Mouse (Mus musculus): ENCODE measurements around the gene Ccdc28a. TPM values are rescaled to one million over a fixed set of nuclear protein-coding genes. Genes with fewer than 3 reads are reported as not detected.

The Ccdc28a gene
- total RNA-seq, 2 experiments from 2014 or later = 6.8 to 8.8 TPM

DNA sequence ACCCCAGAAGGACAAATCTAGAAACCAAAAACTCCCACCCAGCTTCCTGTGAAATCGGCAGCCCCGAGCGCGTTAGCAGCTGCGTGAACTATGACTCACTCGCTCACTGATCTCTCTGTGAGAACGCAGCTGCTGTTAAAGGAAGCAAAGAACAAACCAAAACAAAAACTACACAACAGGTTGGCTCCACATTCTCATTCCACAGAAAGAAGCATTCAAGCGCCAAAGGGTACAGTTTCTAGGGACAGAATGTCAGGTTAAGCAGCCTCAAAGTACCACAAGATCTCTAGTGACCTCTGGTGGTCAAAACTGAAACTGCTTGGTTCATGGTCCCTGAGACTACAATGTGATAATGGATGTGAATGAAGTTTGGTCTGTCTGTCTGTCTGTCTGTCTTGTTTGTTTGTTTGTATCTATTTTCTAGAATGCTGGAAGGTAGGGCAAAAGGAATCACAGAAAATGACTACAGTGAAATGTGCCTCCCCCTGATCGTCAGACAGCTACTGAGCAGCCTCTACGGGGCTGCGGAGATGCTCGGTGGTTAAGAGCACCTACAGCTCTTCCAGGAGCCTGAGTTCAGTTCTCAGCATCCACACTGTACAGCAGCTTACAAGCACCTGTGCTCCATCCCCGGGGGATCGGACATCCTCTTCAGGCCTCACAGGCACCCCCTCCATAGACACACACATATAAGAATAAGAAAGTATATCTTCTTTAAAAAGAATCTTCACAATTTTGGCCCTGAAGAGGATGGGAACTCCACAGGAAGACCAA lies 37.4 kb downstream of the Ccdc28a start:
- intact Hi-C loops (cut with DNase I) = loop anchor here (2.0 to 10.0 kb wide), 4 partner anchors 90 to 465 kb away; partner anchors contain the start of gene Reps1
- DNase-seq = peak in 1 of 2 experiments; percentile 46

DNA sequence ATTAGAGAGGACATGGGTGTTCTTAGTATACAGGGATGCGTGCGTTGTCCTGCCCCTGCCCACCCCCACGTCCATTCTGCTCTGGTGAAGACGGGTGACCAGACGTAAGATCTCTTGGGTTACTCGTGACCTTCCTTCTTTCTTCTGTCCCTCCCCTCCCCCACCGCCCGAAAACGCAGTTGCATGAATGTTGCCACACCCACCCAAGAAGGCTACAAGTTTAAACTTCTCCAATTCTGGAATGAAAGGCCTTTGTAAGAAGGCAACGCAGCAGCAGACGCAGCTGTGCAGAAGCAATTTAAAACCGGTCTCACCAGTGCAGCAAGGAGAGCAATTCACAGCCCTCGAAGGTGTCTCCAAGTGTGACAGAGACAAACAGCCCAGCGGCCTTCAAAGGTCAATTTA lies 40.1 kb downstream of the Ccdc28a start:
- no peak for DNase-seq
- intact Hi-C loops (cut with DNase I) = loop anchor here (5.0 to 10.0 kb wide), 3 partner anchors 87 to 462 kb away; no protein-coding TSS in a partner anchor

DNA sequence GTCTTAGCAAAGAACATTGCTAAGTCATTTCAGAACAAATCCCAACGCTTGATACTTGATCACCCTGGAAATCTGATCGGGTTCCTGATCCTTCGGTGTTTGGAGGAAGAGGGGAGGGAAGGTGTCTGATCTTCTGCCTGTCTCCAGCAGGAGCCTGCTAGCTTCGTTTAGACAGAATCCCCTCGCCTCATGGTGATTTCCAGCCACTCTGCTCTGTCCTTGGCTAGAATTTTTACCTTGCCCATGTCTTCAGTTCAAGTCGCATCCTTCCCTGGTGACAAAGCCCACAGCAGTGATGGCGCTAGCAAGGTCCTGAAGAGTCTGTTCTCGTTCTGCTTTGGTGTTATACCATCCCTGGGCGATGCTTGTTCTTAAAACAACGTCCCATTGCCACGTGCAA lies 40.6 kb downstream of the Ccdc28a start:
- intact Hi-C loops (cut with DNase I) = loop anchor here (10.0 kb wide), 1 partner anchor 319 kb away; no protein-coding TSS in a partner anchor
- no peak for DNase-seq

DNA sequence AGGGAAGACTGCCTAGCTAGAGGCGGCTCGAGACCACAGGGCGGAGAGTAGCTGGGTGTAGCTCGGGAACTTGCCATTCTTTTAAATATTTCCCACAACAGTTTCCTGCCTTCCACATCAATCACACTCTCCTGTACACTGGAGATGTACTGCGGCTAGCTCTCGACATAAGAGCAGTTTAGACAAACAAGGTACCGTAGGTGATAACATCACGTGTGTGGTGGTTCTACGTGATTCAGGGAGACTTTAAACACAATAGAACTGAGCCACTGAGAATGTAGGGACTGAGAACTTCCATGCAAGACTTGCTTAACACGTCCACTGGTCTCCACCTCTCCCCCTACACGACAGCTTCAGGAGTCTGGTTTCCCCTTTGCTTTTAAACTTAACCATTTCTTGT lies 41.6 kb downstream of the Ccdc28a start:
- no peak for DNase-seq
- intact Hi-C loops (cut with DNase I) = loop anchor here (10.0 kb wide), 1 partner anchor 318 kb away; no protein-coding TSS in a partner anchor

DNA sequence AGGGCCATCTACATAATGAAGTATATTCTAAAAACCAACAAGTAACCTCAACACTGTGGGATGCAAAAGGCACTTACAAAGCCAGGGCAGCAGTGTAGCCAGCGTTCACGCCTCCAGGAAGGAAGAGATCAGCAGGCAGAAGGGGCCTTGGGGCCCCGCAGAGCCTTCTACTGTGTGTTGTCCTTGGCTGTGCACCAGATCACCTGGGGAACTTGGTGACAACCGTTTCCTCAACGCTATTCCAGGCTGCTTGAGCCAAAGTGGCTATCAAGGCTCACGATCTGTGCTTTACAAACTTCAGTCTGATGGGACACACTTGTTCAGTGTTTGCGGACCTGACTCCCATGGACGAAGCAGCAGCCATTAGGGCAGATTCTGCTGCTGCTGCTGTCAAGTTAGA lies 43.1 kb downstream of the Ccdc28a start:
- intact Hi-C loops (cut with DNase I) = loop anchor here (10.0 kb wide), 1 partner anchor 317 kb away; no protein-coding TSS in a partner anchor
- DNase-seq = no peak

DNA sequence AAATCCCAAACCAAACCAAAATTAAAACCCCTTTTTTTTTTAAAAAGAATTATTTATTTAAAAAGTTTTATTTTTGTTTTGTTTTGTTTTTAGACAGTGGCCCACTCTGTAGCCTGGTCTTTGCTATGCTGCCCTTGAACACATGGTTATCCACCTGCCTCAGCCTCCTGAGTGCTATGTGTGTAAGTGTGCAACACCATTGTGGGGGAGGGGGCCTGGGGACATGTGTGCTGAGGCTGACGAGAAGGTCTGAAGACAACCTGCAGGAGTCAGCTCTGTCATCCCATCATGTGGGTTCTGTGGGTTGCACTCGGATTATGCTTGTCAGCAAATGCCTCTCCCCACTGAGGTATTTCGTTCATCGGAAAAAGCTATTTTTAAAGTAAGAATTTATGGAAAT lies 45.3 kb downstream of the Ccdc28a start:
- no peak for DNase-seq
- intact Hi-C loops (cut with DNase I) = no loop called here

DNA sequence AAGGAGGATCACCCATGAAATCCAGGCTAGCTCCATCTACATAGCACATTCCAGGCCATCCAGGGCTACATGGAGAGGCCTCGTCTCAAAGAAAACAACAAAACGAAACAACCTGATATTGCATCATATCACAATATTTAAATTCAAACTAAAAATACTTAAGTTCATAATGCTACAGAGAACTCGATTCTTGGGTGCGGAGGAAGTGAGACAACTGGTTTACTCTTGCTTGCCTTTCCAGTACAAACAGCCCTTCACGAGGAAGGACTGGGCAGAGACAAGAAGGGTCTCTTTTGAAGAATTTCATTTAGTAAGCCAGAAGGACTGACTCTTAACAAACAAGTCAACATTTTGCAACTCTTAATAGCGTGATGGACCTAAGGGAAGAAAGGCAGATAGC lies 46.2 kb downstream of the Ccdc28a start:
- DNase-seq = no peak
- intact Hi-C loops (cut with DNase I) = no loop called here

DNA sequence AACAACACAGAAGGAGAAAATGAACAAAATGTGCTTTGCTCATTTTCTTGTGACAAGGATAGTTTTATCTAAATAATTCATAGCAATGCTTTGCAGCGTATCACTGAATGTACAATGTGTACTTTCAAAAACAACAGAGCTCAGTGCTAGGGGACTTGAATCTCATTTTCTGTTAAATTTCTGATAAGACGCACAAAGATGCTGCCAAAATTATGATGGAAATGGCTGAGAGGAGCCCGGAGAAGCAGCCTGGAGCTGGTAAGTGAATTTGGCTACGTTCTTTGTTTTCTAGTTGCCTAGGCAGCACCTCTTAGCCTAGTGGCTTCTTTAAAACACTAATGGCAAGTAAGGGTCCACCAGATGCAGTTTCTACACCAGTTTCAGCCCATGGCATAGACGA lies 52.6 kb downstream of the Ccdc28a start:
- no peak for DNase-seq
- intact Hi-C loops (cut with DNase I) = no loop called here

DNA sequence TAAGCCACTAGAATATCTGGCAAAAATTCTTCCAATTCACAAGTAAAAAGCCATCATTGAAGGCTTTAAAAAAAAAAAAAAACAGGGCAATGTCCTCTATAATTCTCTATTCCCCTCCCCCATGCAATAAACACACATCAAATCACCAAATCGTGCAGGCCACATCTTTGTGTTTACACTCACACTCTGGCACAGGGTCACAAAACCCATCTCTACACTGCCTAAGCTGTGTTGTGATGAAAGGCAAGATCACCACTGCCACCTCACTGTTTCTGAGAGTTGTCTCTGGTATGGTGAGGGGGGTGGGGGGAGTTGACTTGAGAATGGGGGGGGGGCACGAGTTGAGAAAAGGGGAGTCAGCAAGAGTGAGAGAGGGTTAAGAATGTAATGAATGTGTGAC lies 57.5 kb downstream of the Ccdc28a start:
- intact Hi-C loops (cut with DNase I) = no loop called here
- DNase-seq = no peak

DNA sequence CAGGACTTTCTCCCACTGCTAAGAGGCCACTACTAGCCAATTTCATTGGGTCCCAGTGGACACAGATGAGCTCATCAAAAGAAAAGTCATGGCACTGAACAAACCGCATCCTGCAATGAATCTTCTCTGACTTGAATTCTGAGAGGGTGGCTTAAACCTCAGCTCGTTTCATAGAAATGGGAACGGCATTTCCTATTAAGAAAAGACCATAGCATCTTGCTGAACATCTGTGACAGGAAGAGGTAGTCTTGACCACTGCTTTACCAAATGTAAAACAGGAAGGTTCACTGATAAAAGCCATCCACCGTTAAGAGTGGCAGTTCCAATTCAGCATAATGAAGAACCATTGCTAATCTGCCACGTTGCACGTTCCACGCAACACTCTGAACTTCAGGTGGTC lies 58.1 kb downstream of the Ccdc28a start:
- intact Hi-C loops (cut with DNase I) = no loop called here
- DNase-seq = no peak

DNA sequence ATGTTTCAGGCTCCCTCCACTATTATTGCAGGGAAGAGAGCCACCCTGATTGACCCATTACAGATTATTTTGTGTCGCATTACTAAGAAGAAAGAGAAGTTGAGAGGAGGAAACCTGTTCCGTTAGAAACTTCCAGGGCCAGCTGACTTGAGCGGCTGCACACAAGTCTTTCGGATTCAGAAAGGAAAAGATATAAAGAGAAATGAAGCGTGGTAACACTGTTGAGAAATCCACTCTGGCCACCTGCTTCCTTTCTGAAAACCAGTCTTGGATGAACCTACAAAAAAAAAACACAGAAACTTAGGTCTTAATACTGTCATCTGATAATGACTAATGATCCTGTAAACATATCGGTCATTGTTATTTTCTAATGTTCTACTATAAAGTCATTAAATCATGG lies 59.7 kb downstream of the Ccdc28a start:
- DNase-seq = no peak
- intact Hi-C loops (cut with DNase I) = no loop called here

Other genes with a start within 250 kb of the Ccdc28a start
- gene Abracl, start 211.7 kb downstream of the Ccdc28a start, total RNA-seq (2021) = 1 to 10 TPM; 2.7 to 4.5 TPM
- 10 to 100 TPM; 20.3 to 24.7 TPM for gene Reps1, start 179.1 kb downstream of the Ccdc28a start, total RNA-seq (2021)
- under 1 TPM; 0.32 to 0.46 TPM for gene Ect2l, start 24.1 kb downstream of the Ccdc28a start, total RNA-seq (2021)
- 1 to 10 TPM; 4.4 to 5.7 TPM for gene Nhsl1, start 84.0 kb upstream of the Ccdc28a start, total RNA-seq (2021)